In genomic region chr13:113656639-113657038, GRCm38 (mm10) we compare ENCODE assay signal across 28 mouse cellular contexts. TPM values are rescaled to one million over a fixed set of nuclear protein-coding genes. Genes with fewer than 3 reads are reported as not detected.
DNase-seq lines count a peak whose midpoint lies in the region; ATAC-seq and TF ChIP-seq lines count a peak whose summit lies in the region.
"Had no signal": no experiment of that assay in that cellular context is flagged by ENCODE, and none has a peak within 500 bp of the region (broad histone marks: within the 10 kb centered on the region; RNA-seq: fewer than 3 reads in every experiment).

No protein-coding gene starts in this region.

- no peak for ATAC-seq in heart, embryonic 12.5 days (ENCODE audit: insufficient number of reproducible peaks, low FRiP score)
- ATAC-seq: forebrain, embryonic 13.5 days; inflammation-experienced regulatory T-cells, adult 6 months; midbrain, embryonic 15.5 days had no signal

- peak; percentile 7 for DNase-seq in gastrocnemius, adult 18-20 months (ENCODE audit: low spot score)
- no peak for DNase-seq in gastrocnemius, postnatal 4 days (ENCODE audit: low spot score in 2 of 2)
- no peak for DNase-seq in heart, postnatal 25 days (ENCODE audit: low spot score)
- no peak for DNase-seq in left cerebral cortex, adult 2 months (ENCODE audit: extremely low spot score in 1 of 2, low spot score in 2 of 2)
- DNase-seq in left cerebral cortex, postnatal 25 days (ENCODE audit: low spot score in 2 of 2): no peak
- no peak for DNase-seq in cerebellum, adult 8-10 months
- DNase-seq: adrenal gland, postnatal 14 days; cerebellum, adult 2 months; cerebellum, postnatal 36 days; kidney, adult 18-20 months; left cerebral cortex, postnatal 4 days; lung, embryonic 14.5 days; lung, postnatal 36 days; right cerebral cortex, adult 18-20 months; right cerebral cortex, postnatal 4 days; thymus, postnatal 36 days had no signal

- H3K9ac ChIP-seq in heart, embryonic 12.5 days: no peak overlapping the region; the same call in 1 of the 2 replicates
- H3K9ac ChIP-seq: forebrain, embryonic 13.5 days; hindbrain, embryonic 14.5 days; limb, embryonic 15.5 days; liver, embryonic 14.5 days; lung, embryonic 14.5 days; midbrain, embryonic 15.5 days; neural tube, embryonic 15.5 days; stomach, embryonic 15.5 days had no signal

- H3K27me3 ChIP-seq in heart, embryonic 12.5 days (replicated peaks): no peaks in the 10 kb centered on the region
- H3K27me3 ChIP-seq: forebrain, embryonic 13.5 days; limb, embryonic 15.5 days; midbrain, embryonic 15.5 days; stomach, embryonic 15.5 days had no signal

- H3K9me3 ChIP-seq in heart, embryonic 12.5 days (replicated peaks): 0 out of 2 replicates have a peak, but pooled peaks cover 3% of the 10 kb centered on the region
- H3K9me3 ChIP-seq: forebrain, embryonic 13.5 days; limb, embryonic 15.5 days; midbrain, embryonic 15.5 days; neural tube, embryonic 15.5 days; stomach, embryonic 15.5 days had no signal

- H3K36me3 ChIP-seq in heart, embryonic 12.5 days: peaks cover 9% of the 10 kb centered on the region
- H3K36me3 ChIP-seq: limb, embryonic 15.5 days; midbrain, embryonic 15.5 days; neural tube, embryonic 15.5 days; stomach, embryonic 15.5 days had no signal

- WGBS in heart, embryonic 12.5 days: 63% methylated on average over 4 of the region's 4 CpGs

- H3K4me1 ChIP-seq in heart, embryonic 12.5 days (replicated peaks): peaks cover 24% of the 10 kb centered on the region
- H3K4me1 ChIP-seq: forebrain, embryonic 13.5 days; limb, embryonic 15.5 days; midbrain, embryonic 15.5 days; neural tube, embryonic 15.5 days; stomach, embryonic 15.5 days had no signal

- H3K27ac ChIP-seq in heart, embryonic 12.5 days (ENCODE audit: poor library complexity, severe bottlenecking): peak overlapping the region; percentile 84
- H3K27ac ChIP-seq in left cerebral cortex, adult 2 months: peak overlapping the region; percentile 76
- H3K27ac ChIP-seq: forebrain, embryonic 13.5 days; hindbrain, embryonic 14.5 days; kidney, postnatal 0 days; limb, embryonic 15.5 days; liver, embryonic 14.5 days; midbrain, embryonic 15.5 days; neural tube, embryonic 15.5 days; stomach, embryonic 15.5 days had no signal

- intact Hi-C loops in heart, postnatal 25 days (cut with DNase I): no loop called here
- intact Hi-C loops in left cerebral cortex, adult 2 months (cut with DNase I): no loop called here
- intact Hi-C loops in left cerebral cortex, postnatal 25 days (cut with DNase I): no loop called here

- no peak overlapping the region for H3K4me3 ChIP-seq in heart, embryonic 12.5 days
- no peak overlapping the region for H3K4me3 ChIP-seq in left cerebral cortex, adult 2 months
- H3K4me3 ChIP-seq: forebrain, embryonic 13.5 days; limb, embryonic 15.5 days; midbrain, embryonic 15.5 days; neural tube, embryonic 15.5 days; stomach, embryonic 15.5 days had no signal

- H3K4me2 ChIP-seq in heart, embryonic 12.5 days: peak overlapping the region; percentile 58
- H3K4me2 ChIP-seq: forebrain, embryonic 13.5 days; hindbrain, embryonic 14.5 days; limb, embryonic 15.5 days; lung, embryonic 14.5 days; midbrain, embryonic 15.5 days; neural tube, embryonic 15.5 days; stomach, embryonic 15.5 days had no signal

- TF ChIP-seq CTCF in left cerebral cortex, adult 2 months (IDR thresholded peaks at IDR 0.05): no peak

RNA-seq across cellular contexts. Expression of gene Hspb3, which starts 6.8 kb away (rescaled TPM):
- total RNA-seq in gastrocnemius, adult 18-20 months (2021): 10 to 100 TPM; 47.7 to 56.6 TPM
- total RNA-seq in gastrocnemius, postnatal 4 days (2021): 10 to 100 TPM; 79.4 to 87.2 TPM
- polyA plus RNA-seq in heart, embryonic 12.5 days (2016; fragmentation: Nextera tagmentation; extraction: Ambion mirVana): 55.3 and 59.7 TPM in 2 replicates
- 10 to 100 TPM; 18.4 to 22.7 TPM for total RNA-seq in heart, postnatal 25 days (2021)
- 1 to 10 TPM; 6.6 to 8.1 TPM for total RNA-seq in left cerebral cortex, adult 2 months (2021)
- 1 to 10 TPM; 8.1 to 9.1 TPM for total RNA-seq in left cerebral cortex, postnatal 25 days (2021)
- total RNA-seq: adrenal gland, postnatal 14 days; megakaryocyte-erythroid progenitor cell, adult 5-6 weeks had no signal
- polyA plus RNA-seq: forebrain, embryonic 13.5 days; inflammation-experienced regulatory T-cells, adult 6 months; kidney, postnatal 0 days; large intestine, adult 2 months; liver, embryonic 14.5 days; lung, embryonic 14.5 days; midbrain, embryonic 15.5 days had no signal

RNA-seq across cellular contexts. Expression of gene Snx18, which starts 38.3 kb away (rescaled TPM):
- total RNA-seq in gastrocnemius, adult 18-20 months (2021): 10 to 100 TPM in 1 of 2 experiments, 1 to 10 TPM in 1; 9.2 to 11.3 TPM
- 10 to 100 TPM; 30.7 to 36.4 TPM for total RNA-seq in gastrocnemius, postnatal 4 days (2021)
- 29.6 and 31.6 TPM in 2 replicates for polyA plus RNA-seq in heart, embryonic 12.5 days (2016; fragmentation: Nextera tagmentation; extraction: Ambion mirVana)
- 10 to 100 TPM; 22.6 to 23.6 TPM for total RNA-seq in heart, postnatal 25 days (2021)
- total RNA-seq in left cerebral cortex, adult 2 months (2021): 10 to 100 TPM; 22.6 to 22.8 TPM
- total RNA-seq in left cerebral cortex, postnatal 25 days (2021): 10 to 100 TPM; 21.4 to 25.7 TPM
